Comparison of ENCODE assay signal across 8 mouse cellular contexts in genomic region chr17:29492269-29493191, GRCm38 (mm10). TPM values are rescaled to one million over a fixed set of nuclear protein-coding genes. Genes with fewer than 3 reads are reported as not detected.
A peak's percentile ranks its signal among the peaks of the same experiment; 100 is the strongest.
DNase-seq lines count a peak whose midpoint lies in the region; ATAC-seq and TF ChIP-seq lines count a peak whose summit lies in the region.

No protein-coding gene starts in this region.

- peak overlapping the region; percentile 89; the same call in 1 of the 2 replicates for H3K27ac ChIP-seq in hindbrain, embryonic 15.5 days (replicated peaks)

- peak overlapping the region; percentile 76 for H3K9ac ChIP-seq in hindbrain, embryonic 15.5 days

- H3K4me2 ChIP-seq in hindbrain, embryonic 15.5 days = peak overlapping the region; percentile 85

- DNase-seq in Patski (ENCODE audit: low read depth, low spot score) = peak; percentile 68
- DNase-seq in cerebellum, adult 9-11 months = peak; percentile 62
- peak; percentile 38 to 54 for DNase-seq in frontal cortex, postnatal 36 days (ENCODE audit: low spot score in 2 of 2)
- peak; percentile 16 to 26 for DNase-seq in left cerebral cortex, adult 8-10 months (ENCODE audit: low spot score in 2 of 2)
- DNase-seq in right cerebral cortex, postnatal 10 days (ENCODE audit: low spot score in 2 of 2) = peak; percentile 43 to 49
- peak; percentile 70 for DNase-seq in urinary bladder, postnatal 25 days (ENCODE audit: low spot score)

- H3K4me1 ChIP-seq in hindbrain, embryonic 15.5 days (replicated peaks) = peaks cover 32% of the 10 kb centered on the region

- POLR2A ChIA-PET in Patski (lab: Charles Lee) = interaction anchor here (0.6 to 1.6 kb wide), 6 partner anchors 18 to 118 kb away, joined by 3 to 9 read pairs (median 4); no protein-coding TSS in a partner anchor

- H3K36me3 ChIP-seq in hindbrain, embryonic 15.5 days = peaks cover 4% of the 10 kb centered on the region; the same call in 1 of the 2 replicates

- WGBS in hindbrain, embryonic 15.5 days = 2% methylated on average over 22 of the region's 22 CpGs

- peak overlapping the region; percentile 90 for H3K4me3 ChIP-seq in hindbrain, embryonic 15.5 days

- no peak for TF ChIP-seq CTCF in Patski (IDR thresholded peaks at IDR 0.05)

- CTCF ChIA-PET in Patski (lab: Charles Lee) = interaction anchor here (0.7 to 3.1 kb wide), 10 partner anchors 25 to 120 kb away, joined by 3 to 15 read pairs (median 3); no protein-coding TSS in a partner anchor

- no peaks in the 10 kb centered on the region for H3K27me3 ChIP-seq in Patski
- H3K27me3 ChIP-seq in hindbrain, embryonic 15.5 days = no peaks in the 10 kb centered on the region

- in situ Hi-C loops in Patski (cut with MboI; ENCODE audit: low pct_unique_long_range_greater_than_20kb) = loop anchor here (5.0 kb wide), 2 partner anchors 35 to 95 kb away; no protein-coding TSS in a partner anchor

- no peak for ATAC-seq in Patski
- ATAC-seq in hindbrain, embryonic 15.5 days (ENCODE audit: low FRiP score, low read depth) = no peak
- ATAC-seq in megakaryocyte, adult 5-6 weeks (ENCODE audit: poor library complexity, severe bottlenecking) = peak; percentile 24

- H3K9me3 ChIP-seq in hindbrain, embryonic 15.5 days = no peaks in the 10 kb centered on the region

RNA-seq across cellular contexts. Expression of gene Pim1, which starts 2.0 kb away (rescaled TPM):
- polyA plus RNA-seq in Patski (2021) = 48.0 TPM
- polyA plus RNA-seq in hindbrain, embryonic 15.5 days (2015; fragmentation: Nextera tagmentation; extraction: Ambion mirVana) = 8.4 and 8.9 TPM in 2 replicates
- 1 to 10 TPM; 4.3 to 6.0 (median 5.1) TPM for total RNA-seq in left cerebral cortex, adult 8-10 months (2022)
- total RNA-seq in megakaryocyte, adult 5-6 weeks (2015) = 65.2 and 66.9 TPM in 2 replicates
- 155 and 168 TPM in 2 replicates for total RNA-seq in megakaryocyte, adult 5-6 weeks (2017)

RNA-seq across cellular contexts. Expression of gene Gm17657, which starts 56.9 kb away (rescaled TPM):
- not detected for polyA plus RNA-seq in Patski (2021)
- 0.17 TPM in 1 of 2 replicates, not detected in the other for polyA plus RNA-seq in hindbrain, embryonic 15.5 days (2015; fragmentation: Nextera tagmentation; extraction: Ambion mirVana)
- not detected for total RNA-seq in left cerebral cortex, adult 8-10 months (2022)
- not detected in 2 replicates for total RNA-seq in megakaryocyte, adult 5-6 weeks (2015)
- not detected in 2 replicates for total RNA-seq in megakaryocyte, adult 5-6 weeks (2017)

RNA-seq across cellular contexts. Expression of gene Tbc1d22b, which starts 57.1 kb away (rescaled TPM):
- polyA plus RNA-seq in Patski (2021) = 21.9 TPM
- 26.3 and 32.6 TPM in 2 replicates for polyA plus RNA-seq in hindbrain, embryonic 15.5 days (2015; fragmentation: Nextera tagmentation; extraction: Ambion mirVana)
- total RNA-seq in left cerebral cortex, adult 8-10 months (2022) = 10 to 100 TPM; 35.6 to 39.5 (median 38.4) TPM
- total RNA-seq in megakaryocyte, adult 5-6 weeks (2015) = 11.3 and 11.5 TPM in 2 replicates
- 4.9 and 6.8 TPM in 2 replicates for total RNA-seq in megakaryocyte, adult 5-6 weeks (2017)

RNA-seq across cellular contexts. Expression of gene Tmem217, which starts 59.7 kb away (rescaled TPM):
- polyA plus RNA-seq in Patski (2021) = 0.33 TPM
- polyA plus RNA-seq in hindbrain, embryonic 15.5 days (2015; fragmentation: Nextera tagmentation; extraction: Ambion mirVana) = 1.2 and 1.3 TPM in 2 replicates
- not detected for total RNA-seq in left cerebral cortex, adult 8-10 months (2022)
- total RNA-seq in megakaryocyte, adult 5-6 weeks (2015) = not detected in 2 replicates
- total RNA-seq in megakaryocyte, adult 5-6 weeks (2017) = 0.18 and 0.65 TPM in 2 replicates

Comparison
In these comparisons a context has a peak if more than half of its experiments do, and no peak if none do; other contexts are left out.
1. RNA of gene Pim1, which starts 2.0 kb away (total RNA-seq): 65.2 to 168 TPM in megakaryocyte, adult 5-6 weeks; 4.3 to 6.0 TPM in left cerebral cortex, adult 8-10 months; every median in the first group is over 4 times any median in the second.
2. Peak in every context shown above with its lines, with median percentiles within 50 percentile points of each other: DNase-seq.